Mouse (Mus musculus) cerebellum, adult 2 months (tissue): ENCODE data around the gene Cpsf4l. TPM values are rescaled to one million over a fixed set of nuclear protein-coding genes. Genes with fewer than 3 reads are reported as not detected.

Experiments used
- DNase-seq, 2 experiments: peaks; one replicate each; pipeline ENCODE4 v3.0.0; 2021
- H3K27ac ChIP-seq: fragments of 200-500 bp; 2 replicates; pipeline ENCODE4 v1.5.1; 2012; ENCODE audit warnings: low read length, control low read depth, inconsistent platforms; ENCODE audit not compliant: insufficient read depth
- H3K27me3 ChIP-seq: fragments of 200-500 bp; 2 replicates; pipeline ENCODE4 v1.6.1; 2012; ENCODE audit warnings: inconsistent platforms, mild to moderate bottlenecking, low read length, moderate library complexity; ENCODE audit not compliant: control insufficient read depth, insufficient read depth
- H3K4me1 ChIP-seq: fragments of 200-500 bp; 2 replicates; pipeline ENCODE4 v1.6.1; 2011; ENCODE audit warnings: low read length; ENCODE audit not compliant: control insufficient read depth, insufficient read depth
- H3K4me3 ChIP-seq: fragments of 200-500 bp; replicated peaks from 2 replicates; pipeline ENCODE3; 2011; ENCODE audit warnings: mild to moderate bottlenecking, low read depth, low read length, control low read depth; ENCODE audit not compliant: insufficient read depth
- CTCF ChIP-seq: fragments of 200-500 bp; IDR thresholded peaks from 2 replicates; pipeline ENCODE4 v1.5.1; 2011; ENCODE audit warnings: low read depth, mild to moderate bottlenecking, control low read depth, low read length, moderate library complexity, borderline replicate concordance; ENCODE audit not compliant: insufficient read depth
- POLR2A ChIP-seq: fragments of 200-500 bp; IDR thresholded peaks from 2 replicates; pipeline ENCODE4 v1.6.1; 2011; ENCODE audit warnings: low read length, control low read depth, borderline replicate concordance; ENCODE audit not compliant: insufficient read depth
- WGBS: fragments of 180-500 bp; shearing (Covaris S2); methylation state at CpG from one replicate; pipeline ENCODE4 v1.1.7; 2018; 5-methylcytosine and 5-hydroxymethylcytosine counted together
- polyA plus RNA-seq: library from polyadenylated mRNA; depleted of rRNA; stranded (reverse); fragments of >200 nt; gene quantifications from 2 replicates; pipeline ENCODE4 v1.2.3, GENCODE M21; 2012

Cpsf4l gene
- polyA plus RNA-seq, 1 experiment = 7.5 TPM

DNA sequence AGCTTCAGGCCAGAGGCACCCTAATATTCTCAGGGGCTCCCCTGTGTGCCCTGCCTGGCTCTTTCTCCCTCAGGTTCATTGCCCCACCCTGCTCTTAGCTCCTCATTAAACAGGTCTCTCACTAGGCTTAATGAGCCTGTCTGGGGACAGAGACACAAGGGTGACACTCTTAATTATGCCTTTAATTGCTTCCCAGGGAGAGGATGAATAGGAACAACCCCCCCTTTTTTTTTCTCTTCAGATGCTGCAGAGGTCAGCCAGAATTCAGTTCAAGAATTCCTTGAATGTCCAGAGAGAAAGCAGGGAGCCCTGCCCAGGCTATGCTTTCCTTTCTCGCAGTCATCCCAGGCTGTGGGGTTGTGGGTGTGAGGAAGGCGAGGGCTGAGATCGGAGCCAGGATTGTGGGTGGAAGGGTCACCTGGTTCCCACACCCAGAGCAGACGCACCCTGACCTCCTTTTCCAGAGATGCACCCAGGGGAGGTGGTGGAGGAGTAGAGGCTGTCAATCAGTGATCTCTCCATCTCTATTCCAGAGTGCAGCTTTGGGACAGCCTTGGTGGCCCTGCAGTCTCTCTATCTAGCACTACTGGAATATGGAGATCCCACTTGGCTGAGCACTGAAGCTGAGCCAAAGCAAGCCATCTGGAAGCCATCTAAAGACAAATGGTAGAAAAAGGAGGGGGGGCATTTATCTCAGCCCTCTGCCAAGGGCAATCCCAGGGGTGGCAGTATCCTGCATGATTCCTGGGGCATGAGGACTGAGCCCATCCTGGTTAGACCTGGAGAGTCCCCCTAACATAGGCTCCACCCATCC, 15.6 kb upstream of the Cpsf4l start:
- peak in 1 of 2 experiments; percentile 26 for DNase-seq
- peaks cover 15% of the 10 kb centered on the region; the same call in 1 of the 2 replicates for H3K4me1 ChIP-seq
- TF ChIP-seq POLR2A (no peak), CTCF (no peak)
- no peaks in the 10 kb centered on the region for H3K27me3 ChIP-seq
- H3K4me3 ChIP-seq = no peak overlapping the region
- 58% methylated on average over 4 of the region's 4 CpGs for WGBS
- H3K27ac ChIP-seq = no peak overlapping the region

GRCm38 (mm10) chr11:113722405-113723090, 12.7 kb upstream of the Cpsf4l start:
- H3K4me1 ChIP-seq = peaks cover 15% of the 10 kb centered on the region; the same call in 1 of the 2 replicates
- WGBS = 30% methylated on average over 14 of the region's 14 CpGs
- TF ChIP-seq POLR2A = no peak
- no peak for TF ChIP-seq CTCF
- DNase-seq = peak in 1 of 2 experiments; percentile 32
- H3K27ac ChIP-seq = no peak overlapping the region
- no peak overlapping the region for H3K4me3 ChIP-seq
- H3K27me3 ChIP-seq = no peaks in the 10 kb centered on the region

GRCm38 (mm10) chr11:113717767-113718424, 8.1 kb upstream of the Cpsf4l start:
- TF ChIP-seq POLR2A (no peak), CTCF (no peak)
- no peak overlapping the region for H3K27ac ChIP-seq
- no peak overlapping the region for H3K4me3 ChIP-seq
- WGBS = 90% methylated on average over 16 of the region's 16 CpGs
- H3K4me1 ChIP-seq = peaks cover 2% of the 10 kb centered on the region; the same call in 1 of the 2 replicates
- no peak for DNase-seq
- H3K27me3 ChIP-seq = no peaks in the 10 kb centered on the region

DNA sequence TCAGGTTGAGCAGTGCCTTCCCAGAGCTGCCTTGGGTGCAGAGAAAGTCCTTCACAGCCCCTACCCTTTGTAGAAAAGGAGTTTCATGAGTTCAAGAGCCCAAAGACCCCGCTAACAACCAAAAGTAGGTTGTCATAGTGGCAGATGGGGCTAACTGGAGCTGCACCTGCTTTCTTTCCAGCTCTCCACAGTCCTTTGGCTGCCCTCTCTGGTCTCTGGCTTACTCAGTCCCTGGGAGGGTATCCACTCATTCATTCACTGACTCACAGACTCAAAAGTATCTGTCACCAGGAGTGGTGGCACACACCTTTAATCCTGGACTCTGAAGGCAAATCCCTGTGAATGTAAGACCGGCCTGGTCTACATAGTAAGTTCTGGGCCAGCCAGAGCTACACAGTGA, 6.3 kb upstream of the Cpsf4l start:
- no peak overlapping the region for H3K27ac ChIP-seq
- no peaks in the 10 kb centered on the region for H3K27me3 ChIP-seq
- WGBS = 73% methylated on average over 2 of the region's 2 CpGs
- H3K4me1 ChIP-seq = no peaks in the 10 kb centered on the region
- no peak for DNase-seq
- no peak for TF ChIP-seq POLR2A
- no peak for TF ChIP-seq CTCF
- no peak overlapping the region for H3K4me3 ChIP-seq

- Histone ChIP-seq H3K4me3 (no peak overlapping the region), H3K4me1 (no peaks in the 10 kb centered on the region), H3K27ac (no peak overlapping the region), H3K27me3 (no peaks in the 10 kb centered on the region)
- WGBS = 88% methylated on average over 7 of the region's 7 CpGs
- DNase-seq = peak in 1 of 2 experiments; percentile 11
- TF ChIP-seq POLR2A = no peak
- TF ChIP-seq CTCF = no peak
Observed at GRCm38 (mm10) chr11:113715078-113715674, 5.4 kb upstream of the Cpsf4l start.

- no peak overlapping the region for H3K4me3 ChIP-seq
- no peaks in the 10 kb centered on the region for H3K27me3 ChIP-seq
- TF ChIP-seq CTCF (no peak), POLR2A (no peak)
- no peaks in the 10 kb centered on the region for H3K4me1 ChIP-seq
- DNase-seq = no peak
- H3K27ac ChIP-seq = no peak overlapping the region
- WGBS = 95% methylated on average over 1 of the region's 1 CpGs
Observed at GRCm38 (mm10) chr11:113711061-113711460, 1.2 kb upstream of the Cpsf4l start.

GRCm38 (mm10) chr11:113710257-113710777, 500 bp upstream of the Cpsf4l start:
- no peak for TF ChIP-seq CTCF
- TF ChIP-seq POLR2A = no peak
- Histone ChIP-seq H3K27ac (peak overlapping the region; percentile 49), H3K4me1 (no peaks in the 10 kb centered on the region), H3K27me3 (no peaks in the 10 kb centered on the region), H3K4me3 (no peak overlapping the region)
- no peak for DNase-seq
- WGBS = 50% methylated on average over 10 of the region's 10 CpGs
